ENCODE assay signal across 8 mouse cellular contexts in the genomic region with DNA sequence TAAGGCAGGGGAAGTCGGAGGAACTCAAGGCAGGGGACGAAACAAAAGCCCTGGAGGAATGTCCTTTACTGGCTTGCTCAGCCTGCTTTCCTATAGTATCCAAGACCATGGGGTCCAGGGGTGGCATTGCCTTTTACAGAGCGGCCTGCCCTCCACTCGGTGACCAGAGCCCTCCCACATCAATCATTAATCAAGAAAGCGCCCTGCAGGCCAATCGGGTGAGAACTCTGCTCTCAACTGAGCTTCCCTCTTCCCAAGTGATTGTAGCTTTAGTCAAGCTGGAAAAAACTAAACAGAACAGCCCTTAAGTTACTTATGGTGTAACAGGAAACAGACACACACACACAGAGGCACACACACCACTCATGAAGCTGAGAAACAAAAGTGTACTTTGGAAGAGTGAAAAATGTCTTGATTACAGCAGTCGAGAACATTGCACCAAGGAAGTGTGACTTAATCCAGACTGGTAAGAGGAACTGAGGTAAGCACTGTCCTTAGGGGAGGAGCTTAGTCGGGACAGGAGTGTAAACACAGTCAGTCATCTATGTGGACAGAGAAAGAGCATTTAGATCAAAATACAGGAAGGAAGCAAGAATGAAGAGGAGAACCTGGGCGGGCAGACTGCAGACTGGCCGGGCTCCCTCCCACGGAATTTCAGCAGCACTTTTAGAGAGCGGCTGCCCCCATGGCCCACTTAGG.
DNase-seq lines count a peak whose midpoint lies in the region; ATAC-seq and TF ChIP-seq lines count a peak whose summit lies in the region.

No protein-coding gene starts in this region.

- H3K9ac ChIP-seq in forebrain, embryonic 11.5 days (ENCODE audit: low read length), result no peak overlapping the region
- no peak overlapping the region for H3K9ac ChIP-seq in lung, embryonic 16.5 days (ENCODE audit: low read length)

- no peaks in the 10 kb centered on the region for H3K27me3 ChIP-seq in forebrain, embryonic 10.5 days (ENCODE audit: poor library complexity, severe bottlenecking)
- no peaks in the 10 kb centered on the region for H3K27me3 ChIP-seq in forebrain, embryonic 11.5 days (ENCODE audit: control insufficient read depth, insufficient read depth, low read length)
- no peaks in the 10 kb centered on the region for H3K27me3 ChIP-seq in kidney, adult 2 months (replicated peaks; ENCODE audit: control insufficient read depth, insufficient read depth, low read length)
- no peaks in the 10 kb centered on the region for H3K27me3 ChIP-seq in lung, embryonic 16.5 days (ENCODE audit: control insufficient read depth, insufficient read depth, low read depth, low read length)

- peaks cover 44% of the 10 kb centered on the region for H3K36me3 ChIP-seq in forebrain, embryonic 10.5 days (replicated peaks)
- H3K36me3 ChIP-seq in forebrain, embryonic 11.5 days (ENCODE audit: control insufficient read depth, insufficient read depth, low read length), result no peaks in the 10 kb centered on the region
- H3K36me3 ChIP-seq in kidney, adult 2 months (ENCODE audit: control insufficient read depth, insufficient read depth, low read length), result peaks cover 1% of the 10 kb centered on the region; the same call in 1 of the 2 replicates
- no peaks in the 10 kb centered on the region for H3K36me3 ChIP-seq in lung, embryonic 16.5 days (ENCODE audit: control insufficient read depth, insufficient read depth, low read length)

- no peak for DNase-seq in forebrain, embryonic 10.5 days (ENCODE audit: extremely low spot score, low spot score)
- no peak for DNase-seq in forebrain, embryonic 11.5 days (ENCODE audit: low spot score)
- peak; percentile 73 for DNase-seq in kidney, adult 2 months
- no peak for DNase-seq in cerebellum, adult 18-20 months
- no peak for DNase-seq in layer of hippocampus, postnatal 14 days (ENCODE audit: low spot score in 2 of 2)

- TF ChIP-seq CTCF in kidney, adult 2 months (conservative IDR thresholded peaks at IDR 0.05; ENCODE audit: insufficient read depth, insufficient read length, low read depth, low read length), result no peak

- peak overlapping the region; percentile 62 for H3K27ac ChIP-seq in forebrain, embryonic 10.5 days
- H3K27ac ChIP-seq in forebrain, embryonic 11.5 days (ENCODE audit: low read depth, low read length), result no peak overlapping the region
- H3K27ac ChIP-seq in kidney, adult 2 months (ENCODE audit: insufficient read depth, low read depth, low read length), result peak overlapping the region; percentile 67
- H3K27ac ChIP-seq in lung, embryonic 16.5 days (ENCODE audit: low read length), result peak overlapping the region; percentile 73

- no peak for TF ChIP-seq POLR2A in kidney, adult 2 months (IDR thresholded peaks at IDR 0.05; ENCODE audit: low read depth, low read length)

- H3K4me2 ChIP-seq in forebrain, embryonic 11.5 days (ENCODE audit: low read depth, low read length, severe bottlenecking), result no peak overlapping the region
- peak overlapping the region; percentile 1 for H3K4me2 ChIP-seq in lung, embryonic 16.5 days (ENCODE audit: low read depth, low read length)

- WGBS in forebrain, embryonic 10.5 days, result 72% methylated on average over 12 of the region's 12 CpGs
- WGBS in forebrain, embryonic 11.5 days, result 76% methylated on average over 12 of the region's 12 CpGs
- WGBS in kidney, adult 2 months, result 8% methylated on average over 12 of the region's 12 CpGs
- WGBS in lung, embryonic 16.5 days, result 19% methylated on average over 12 of the region's 12 CpGs

- H3K9me3 ChIP-seq in forebrain, embryonic 10.5 days, result no peaks in the 10 kb centered on the region
- H3K9me3 ChIP-seq in forebrain, embryonic 11.5 days (ENCODE audit: control insufficient read depth, low read length), result no peaks in the 10 kb centered on the region
- H3K9me3 ChIP-seq in lung, embryonic 16.5 days (ENCODE audit: control insufficient read depth, low read length), result no peaks in the 10 kb centered on the region

- no peak for ATAC-seq in forebrain, embryonic 11.5 days (replicated peaks; ENCODE audit: low FRiP score)
- ATAC-seq in erythroid progenitor cell, adult 5-6 weeks (replicated peaks; ENCODE audit: low FRiP score, poor library complexity, severe bottlenecking), result peak; percentile 30; the same call in 1 of the 2 replicates
- peak; percentile 86 for ATAC-seq in lung, embryonic 16.5 days (ENCODE audit: low read depth)
- no peak for ATAC-seq in activated CD4-positive, CD25-positive, alpha-beta regulatory T cell, adult 4 months

- H3K4me3 ChIP-seq in forebrain, embryonic 10.5 days, result no peak overlapping the region
- H3K4me3 ChIP-seq in forebrain, embryonic 11.5 days (ENCODE audit: low read depth, low read length), result no peak overlapping the region
- H3K4me3 ChIP-seq in kidney, adult 2 months (ENCODE audit: insufficient read depth, low read depth, low read length), result peak overlapping the region; percentile 4; the same call in 1 of the 2 replicates
- H3K4me3 ChIP-seq in lung, embryonic 16.5 days (ENCODE audit: low read length), result no peak overlapping the region

- H3K4me1 ChIP-seq in forebrain, embryonic 10.5 days, result peaks cover 15% of the 10 kb centered on the region; the same call in 1 of the 2 replicates
- H3K4me1 ChIP-seq in forebrain, embryonic 11.5 days (replicated peaks; ENCODE audit: control insufficient read depth, insufficient read depth, low read length), result no peaks in the 10 kb centered on the region
- H3K4me1 ChIP-seq in kidney, adult 2 months (ENCODE audit: control insufficient read depth, insufficient read depth, low read length), result peaks cover 15% of the 10 kb centered on the region
- no peaks in the 10 kb centered on the region; the same call in 1 of the 2 replicates for H3K4me1 ChIP-seq in lung, embryonic 16.5 days (replicated peaks; ENCODE audit: control insufficient read depth, insufficient read depth, low read length)

Comparison
In these comparisons a context has a peak if more than half of its experiments do, and no peak if none do; other contexts are left out.
1. ATAC-seq: peak in erythroid progenitor cell, adult 5-6 weeks (single experiment) and lung, embryonic 16.5 days (single experiment); none in forebrain, embryonic 11.5 days (single experiment) and activated CD4-positive, CD25-positive, alpha-beta regulatory T cell, adult 4 months (single experiment).